Mouse (Mus musculus): ENCODE measurements around the gene Map2k3. TPM values are rescaled to one million over a fixed set of nuclear protein-coding genes. Genes with fewer than 3 reads are reported as not detected.

The Map2k3 gene
- polyA plus RNA-seq, 1 experiment from 2014 or later, result 29.8 TPM

- no peak for ATAC-seq
- Histone ChIP-seq H3K9ac (replicated peaks) (no peak overlapping the region), H3K36me3 (peaks cover 57% of the 10 kb centered on the region), H3K4me3 (replicated peaks) (no peak overlapping the region), H3K4me2 (replicated peaks) (no peak overlapping the region), H3K27ac (no peak overlapping the region), H3K9me3 (no peaks in the 10 kb centered on the region), H3K27me3 (no peaks in the 10 kb centered on the region), H3K4me1 (replicated peaks) (0 out of 2 replicates have a peak, but pooled peaks cover 4% of the 10 kb centered on the region)
- 91% methylated on average over 9 of the region's 9 CpGs for WGBS
Measured at GRCm38 (mm10) chr11:60942263-60943015, 10.6 kb downstream of the Map2k3 start.

- 55% methylated on average over 4 of the region's 4 CpGs for WGBS
Measured at GRCm38 (mm10) chr11:60945003-60945402, 13.2 kb downstream of the Map2k3 start.

GRCm38 (mm10) chr11:60951896-60952295, 20.1 kb downstream of the Map2k3 start:
- WGBS, result 90% methylated on average over 5 of the region's 5 CpGs
- Histone ChIP-seq H3K27ac (no peak overlapping the region), H3K9me3 (no peaks in the 10 kb centered on the region), H3K4me1 (replicated peaks) (peaks cover 7% of the 10 kb centered on the region), H3K36me3 (peaks cover 60% of the 10 kb centered on the region), H3K4me2 (replicated peaks) (no peak overlapping the region), H3K27me3 (no peaks in the 10 kb centered on the region; the same call in 1 of the 2 replicates), H3K4me3 (replicated peaks) (no peak overlapping the region), H3K9ac (replicated peaks) (no peak overlapping the region)
- ATAC-seq, result no peak

More at GRCm38 (mm10) chr11:60945003-60945402, 13.2 kb downstream of the Map2k3 start:
- H3K27ac ChIP-seq, result no peak overlapping the region
- H3K27me3 ChIP-seq, result no peaks in the 10 kb centered on the region
- H3K36me3 ChIP-seq, result peaks cover 82% of the 10 kb centered on the region
- no peak overlapping the region for H3K4me3 ChIP-seq (replicated peaks)
- H3K4me2 ChIP-seq (replicated peaks), result no peak overlapping the region
- ATAC-seq, result no peak
- 0 out of 2 replicates have a peak, but pooled peaks cover 4% of the 10 kb centered on the region for H3K4me1 ChIP-seq (replicated peaks)
- H3K9ac ChIP-seq (replicated peaks), result no peak overlapping the region; the same call in 1 of the 2 replicates
- H3K9me3 ChIP-seq, result no peaks in the 10 kb centered on the region

- peaks cover 56% of the 10 kb centered on the region for H3K36me3 ChIP-seq
- H3K9ac ChIP-seq (replicated peaks), result no peak overlapping the region
- ATAC-seq, result no peak
- H3K4me3 ChIP-seq (replicated peaks), result no peak overlapping the region
- H3K27ac ChIP-seq, result no peak overlapping the region
- no peak overlapping the region for H3K4me2 ChIP-seq (replicated peaks)
- H3K27me3 ChIP-seq, result no peaks in the 10 kb centered on the region; the same call in 1 of the 2 replicates
- H3K4me1 ChIP-seq (replicated peaks), result peaks cover 7% of the 10 kb centered on the region
- 96% methylated on average over 3 of the region's 3 CpGs for WGBS
- H3K9me3 ChIP-seq, result no peaks in the 10 kb centered on the region
Measured at GRCm38 (mm10) chr11:60952362-60952761, 20.5 kb downstream of the Map2k3 start.

- Histone ChIP-seq H3K27ac (no peak overlapping the region), H3K4me2 (replicated peaks) (no peak overlapping the region), H3K4me3 (replicated peaks) (no peak overlapping the region), H3K36me3 (peaks cover 49% of the 10 kb centered on the region), H3K27me3 (no peaks in the 10 kb centered on the region; the same call in 1 of the 2 replicates), H3K9ac (replicated peaks) (no peak overlapping the region), H3K4me1 (replicated peaks) (peaks cover 7% of the 10 kb centered on the region), H3K9me3 (no peaks in the 10 kb centered on the region)
- ATAC-seq, result no peak
- 97% methylated on average over 6 of the region's 6 CpGs for WGBS
Measured at GRCm38 (mm10) chr11:60952986-60953385, 21.2 kb downstream of the Map2k3 start.

GRCm38 (mm10) chr11:60953803-60954202, 22.0 kb downstream of the Map2k3 start:
- ATAC-seq, result peak; percentile 96
- Histone ChIP-seq H3K4me2 (replicated peaks) (peak overlapping the region; percentile 41), H3K9ac (replicated peaks) (0 out of 2 replicates have a peak overlapping the region, but pooled peaks have one; percentile 14), H3K27me3 (no peaks in the 10 kb centered on the region; the same call in 1 of the 2 replicates), H3K4me1 (replicated peaks) (peaks cover 7% of the 10 kb centered on the region), H3K27ac (no peak overlapping the region), H3K9me3 (no peaks in the 10 kb centered on the region), H3K4me3 (replicated peaks) (no peak overlapping the region), H3K36me3 (peaks cover 41% of the 10 kb centered on the region)
- WGBS, result 9% methylated on average over 15 of the region's 15 CpGs

- H3K27ac ChIP-seq, result no peak overlapping the region
- 0 out of 2 replicates have a peak overlapping the region, but pooled peaks have one; percentile 14 for H3K9ac ChIP-seq (replicated peaks)
- no peaks in the 10 kb centered on the region for H3K9me3 ChIP-seq
- peak; percentile 57 for ATAC-seq
- no peak overlapping the region for H3K4me3 ChIP-seq (replicated peaks)
- WGBS, result 77% methylated on average over 10 of the region's 10 CpGs
- peaks cover 7% of the 10 kb centered on the region for H3K4me1 ChIP-seq (replicated peaks)
- peaks cover 34% of the 10 kb centered on the region for H3K36me3 ChIP-seq
- H3K27me3 ChIP-seq, result no peaks in the 10 kb centered on the region; the same call in 1 of the 2 replicates
- H3K4me2 ChIP-seq (replicated peaks), result peak overlapping the region; percentile 41; the same call in 1 of the 2 replicates
Measured at GRCm38 (mm10) chr11:60954255-60955104, 22.6 kb downstream of the Map2k3 start.

- no peak for ATAC-seq
- 80% methylated on average over 9 of the region's 9 CpGs for WGBS
- H3K27me3 ChIP-seq, result no peaks in the 10 kb centered on the region; the same call in 1 of the 2 replicates
Measured at GRCm38 (mm10) chr11:60955621-60956383, 24.0 kb downstream of the Map2k3 start.

GRCm38 (mm10) chr11:60958948-60959347, 27.1 kb downstream of the Map2k3 start:
- ATAC-seq, result no peak
- H3K9ac ChIP-seq (replicated peaks), result no peak overlapping the region
- no peaks in the 10 kb centered on the region; the same call in 1 of the 2 replicates for H3K27me3 ChIP-seq
- peaks cover 6% of the 10 kb centered on the region for H3K4me1 ChIP-seq (replicated peaks)
- H3K36me3 ChIP-seq, result no peaks in the 10 kb centered on the region
- no peaks in the 10 kb centered on the region for H3K9me3 ChIP-seq
- 95% methylated on average over 4 of the region's 4 CpGs for WGBS
- no peak overlapping the region for H3K4me3 ChIP-seq (replicated peaks)
- H3K4me2 ChIP-seq (replicated peaks), result no peak overlapping the region
- H3K27ac ChIP-seq, result no peak overlapping the region

More at GRCm38 (mm10) chr11:60955621-60956383, 24.0 kb downstream of the Map2k3 start:
- Histone ChIP-seq H3K27ac (no peak overlapping the region), H3K4me3 (replicated peaks) (no peak overlapping the region), H3K4me2 (replicated peaks) (no peak overlapping the region), H3K36me3 (peaks cover 26% of the 10 kb centered on the region), H3K9ac (replicated peaks) (no peak overlapping the region), H3K9me3 (no peaks in the 10 kb centered on the region), H3K4me1 (replicated peaks) (peaks cover 7% of the 10 kb centered on the region)

- Histone ChIP-seq H3K4me3 (replicated peaks) (no peak overlapping the region), H3K4me1 (replicated peaks) (no peaks in the 10 kb centered on the region), H3K9ac (replicated peaks) (no peak overlapping the region), H3K9me3 (no peaks in the 10 kb centered on the region), H3K27me3 (no peaks in the 10 kb centered on the region), H3K27ac (no peak overlapping the region), H3K4me2 (replicated peaks) (no peak overlapping the region), H3K36me3 (no peaks in the 10 kb centered on the region)
- ATAC-seq, result no peak
- WGBS, result 62% methylated on average over 1 of the region's 1 CpGs
Measured at GRCm38 (mm10) chr11:60961176-60961575, 29.3 kb downstream of the Map2k3 start.

GRCm38 (mm10) chr11:60962709-60963108, 30.9 kb downstream of the Map2k3 start:
- no peak overlapping the region for H3K4me2 ChIP-seq (replicated peaks)
- WGBS, result 86% methylated on average over 5 of the region's 5 CpGs
- no peaks in the 10 kb centered on the region for H3K9me3 ChIP-seq

More at GRCm38 (mm10) chr11:60962709-60963108, 30.9 kb downstream of the Map2k3 start:
- no peak overlapping the region for H3K9ac ChIP-seq (replicated peaks)
- no peak overlapping the region for H3K27ac ChIP-seq
- H3K4me3 ChIP-seq (replicated peaks), result no peak overlapping the region
- no peaks in the 10 kb centered on the region for H3K4me1 ChIP-seq (replicated peaks)
- ATAC-seq, result no peak
- no peaks in the 10 kb centered on the region for H3K27me3 ChIP-seq
- H3K36me3 ChIP-seq, result no peaks in the 10 kb centered on the region

Data from midbrain, embryonic 13.5 days (tissue).